Mouse (Mus musculus): ENCODE measurements at regions not wholly inside any gene's neighbourhood (a gene's known extent, or its start where the extent isn't known, plus 50 kb on each side); places are given as distances from the start of the nearest gene placed in this dataset.

- no peak overlapping the region for H3K27ac ChIP-seq (ENCODE audit: low read length)
- no peaks in the 10 kb centered on the region for H3K9me3 ChIP-seq (ENCODE audit: control insufficient read depth, low read length)
- no peaks in the 10 kb centered on the region for H3K36me3 ChIP-seq (ENCODE audit: control insufficient read depth, insufficient read depth, low read length)
- H3K4me3 ChIP-seq (ENCODE audit: low read length): no peak overlapping the region
- H3K9ac ChIP-seq (ENCODE audit: low read depth, low read length): no peak overlapping the region
- H3K27me3 ChIP-seq (replicated peaks; ENCODE audit: control insufficient read depth, insufficient read depth, low read length): no peaks in the 10 kb centered on the region
- 88% methylated on average over 2 of the region's 2 CpGs for WGBS
- ATAC-seq: no peak
- H3K4me2 ChIP-seq (ENCODE audit: low read depth, low read length): no peak overlapping the region
- H3K4me1 ChIP-seq (ENCODE audit: control insufficient read depth, insufficient read depth, low read length): no peaks in the 10 kb centered on the region
These were observed 150.5 kb upstream of the Adamts9 start for GRCm38 (mm10) chr6:93093770-93094169.

- no peaks in the 10 kb centered on the region for H3K4me1 ChIP-seq (ENCODE audit: control insufficient read depth, insufficient read depth, low read length)
- ATAC-seq: no peak
- no peak overlapping the region for H3K4me3 ChIP-seq (ENCODE audit: low read length)
- H3K9ac ChIP-seq (ENCODE audit: low read depth, low read length): no peak overlapping the region
- no peaks in the 10 kb centered on the region for H3K27me3 ChIP-seq (replicated peaks; ENCODE audit: control insufficient read depth, insufficient read depth, low read length)
- no peaks in the 10 kb centered on the region for H3K36me3 ChIP-seq (ENCODE audit: control insufficient read depth, insufficient read depth, low read length)
- H3K27ac ChIP-seq (ENCODE audit: low read length): no peak overlapping the region
- 82% methylated on average over 2 of the region's 2 CpGs for WGBS
- H3K4me2 ChIP-seq (ENCODE audit: low read depth, low read length): no peak overlapping the region
- no peaks in the 10 kb centered on the region for H3K9me3 ChIP-seq (ENCODE audit: control insufficient read depth, low read length)
These were observed 144.0 kb upstream of the Adamts9 start for GRCm38 (mm10) chr6:93087329-93087728.

DNA sequence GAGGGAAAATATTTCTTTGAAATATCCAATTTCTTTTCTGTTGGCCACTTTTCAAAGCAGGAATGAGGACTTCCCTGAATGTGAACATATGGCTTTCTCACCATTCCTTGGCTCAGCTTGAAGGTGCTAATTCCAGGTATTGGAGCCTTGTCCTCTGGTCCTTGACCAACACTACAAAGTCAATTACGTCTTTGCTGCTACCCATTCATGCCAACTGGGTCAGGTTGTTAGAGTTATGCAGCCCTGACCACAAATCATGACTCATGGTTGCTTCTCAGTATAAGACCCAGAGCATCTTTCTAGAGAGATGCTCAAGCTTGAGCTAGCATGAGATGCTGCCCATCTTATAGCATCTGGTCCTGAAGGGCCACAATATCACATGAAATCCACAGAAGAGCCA is 141.0 kb upstream of the Adamts9 start:
- H3K27ac ChIP-seq (ENCODE audit: low read length): no peak overlapping the region
- no peak overlapping the region for H3K4me3 ChIP-seq (ENCODE audit: low read length)
- H3K27me3 ChIP-seq (replicated peaks; ENCODE audit: control insufficient read depth, insufficient read depth, low read length): no peaks in the 10 kb centered on the region
- no peak overlapping the region for H3K4me2 ChIP-seq (ENCODE audit: low read depth, low read length)
- no peak for ATAC-seq
- WGBS: 93% methylated on average over 1 of the region's 1 CpGs
- no peak overlapping the region for H3K9ac ChIP-seq (ENCODE audit: low read depth, low read length)
- H3K4me1 ChIP-seq (ENCODE audit: control insufficient read depth, insufficient read depth, low read length): no peaks in the 10 kb centered on the region
- H3K9me3 ChIP-seq (ENCODE audit: control insufficient read depth, low read length): no peaks in the 10 kb centered on the region
- no peaks in the 10 kb centered on the region for H3K36me3 ChIP-seq (ENCODE audit: control insufficient read depth, insufficient read depth, low read length)

- 69% methylated on average over 6 of the region's 6 CpGs for WGBS
- no peak for ATAC-seq
- H3K9me3 ChIP-seq (ENCODE audit: control insufficient read depth, low read length): no peaks in the 10 kb centered on the region
These were observed 140.4 kb upstream of the Adamts9 start for GRCm38 (mm10) chr6:93083716-93084115.

GRCm38 (mm10) chr6:93082205-93082604 is 138.9 kb upstream of the Adamts9 start:
- peak; percentile 60 for ATAC-seq
- 36% methylated on average over 4 of the region's 4 CpGs for WGBS
- Histone ChIP-seq H3K4me1 (ENCODE audit: control insufficient read depth, insufficient read depth, low read length) (no peaks in the 10 kb centered on the region), H3K36me3 (ENCODE audit: control insufficient read depth, insufficient read depth, low read length) (no peaks in the 10 kb centered on the region), H3K9ac (ENCODE audit: low read depth, low read length) (no peak overlapping the region), H3K4me2 (ENCODE audit: low read depth, low read length) (no peak overlapping the region), H3K9me3 (ENCODE audit: control insufficient read depth, low read length) (no peaks in the 10 kb centered on the region), H3K4me3 (ENCODE audit: low read length) (no peak overlapping the region), H3K27ac (ENCODE audit: low read length) (no peak overlapping the region), H3K27me3 (replicated peaks; ENCODE audit: control insufficient read depth, insufficient read depth, low read length) (no peaks in the 10 kb centered on the region)

More at GRCm38 (mm10) chr6:93083716-93084115, 140.4 kb upstream of the Adamts9 start:
- Histone ChIP-seq H3K27ac (ENCODE audit: low read length) (no peak overlapping the region), H3K27me3 (replicated peaks; ENCODE audit: control insufficient read depth, insufficient read depth, low read length) (no peaks in the 10 kb centered on the region), H3K4me1 (ENCODE audit: control insufficient read depth, insufficient read depth, low read length) (no peaks in the 10 kb centered on the region), H3K36me3 (ENCODE audit: control insufficient read depth, insufficient read depth, low read length) (no peaks in the 10 kb centered on the region), H3K9ac (ENCODE audit: low read depth, low read length) (no peak overlapping the region), H3K4me2 (ENCODE audit: low read depth, low read length) (no peak overlapping the region), H3K4me3 (ENCODE audit: low read length) (no peak overlapping the region)

GRCm38 (mm10) chr6:93076681-93077080 is 133.4 kb upstream of the Adamts9 start:
- Histone ChIP-seq H3K9ac (ENCODE audit: low read depth, low read length) (no peak overlapping the region), H3K36me3 (ENCODE audit: control insufficient read depth, insufficient read depth, low read length) (no peaks in the 10 kb centered on the region), H3K9me3 (ENCODE audit: control insufficient read depth, low read length) (no peaks in the 10 kb centered on the region), H3K27ac (ENCODE audit: low read length) (no peak overlapping the region), H3K27me3 (replicated peaks; ENCODE audit: control insufficient read depth, insufficient read depth, low read length) (no peaks in the 10 kb centered on the region), H3K4me1 (ENCODE audit: control insufficient read depth, insufficient read depth, low read length) (no peaks in the 10 kb centered on the region), H3K4me2 (ENCODE audit: low read depth, low read length) (no peak overlapping the region), H3K4me3 (ENCODE audit: low read length) (no peak overlapping the region)
- 83% methylated on average over 1 of the region's 1 CpGs for WGBS
- no peak for ATAC-seq

DNA sequence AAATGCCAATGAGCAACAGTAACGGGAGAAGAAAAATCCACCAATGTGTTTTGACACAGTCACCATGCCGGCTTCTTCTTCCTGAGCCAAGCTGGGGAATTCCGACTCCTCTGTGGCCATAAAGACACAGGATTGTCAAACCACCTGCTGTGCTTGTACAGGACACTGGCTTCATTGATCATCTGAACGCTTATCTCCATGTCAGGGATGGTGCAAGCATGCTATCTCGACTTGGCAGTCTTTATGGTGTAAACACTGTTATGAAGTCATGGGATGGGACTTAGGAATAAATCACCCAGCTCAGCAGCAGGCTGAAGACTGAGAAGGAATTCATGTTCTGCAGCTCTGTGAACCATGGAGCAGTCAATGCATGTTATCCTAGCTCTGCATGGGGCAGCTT is 132.6 kb upstream of the Adamts9 start:
- ATAC-seq: 0 out of 2 replicates have a peak, but pooled peaks have one; percentile 38
- H3K27ac ChIP-seq (ENCODE audit: low read length): no peak overlapping the region
- WGBS: 34% methylated on average over 5 of the region's 5 CpGs

GRCm38 (mm10) chr6:93075011-93075410 is 131.7 kb upstream of the Adamts9 start:
- H3K9ac ChIP-seq (ENCODE audit: low read depth, low read length): no peak overlapping the region
- no peaks in the 10 kb centered on the region for H3K27me3 ChIP-seq (replicated peaks; ENCODE audit: control insufficient read depth, insufficient read depth, low read length)
- H3K9me3 ChIP-seq (ENCODE audit: control insufficient read depth, low read length): no peaks in the 10 kb centered on the region
- no peak for ATAC-seq
- H3K4me3 ChIP-seq (ENCODE audit: low read length): no peak overlapping the region
- H3K27ac ChIP-seq (ENCODE audit: low read length): no peak overlapping the region
- WGBS: 73% methylated on average over 4 of the region's 4 CpGs
- no peaks in the 10 kb centered on the region for H3K36me3 ChIP-seq (ENCODE audit: control insufficient read depth, insufficient read depth, low read length)
- H3K4me2 ChIP-seq (ENCODE audit: low read depth, low read length): no peak overlapping the region
- no peaks in the 10 kb centered on the region for H3K4me1 ChIP-seq (ENCODE audit: control insufficient read depth, insufficient read depth, low read length)

More for the DNA sequence above, 132.6 kb upstream of the Adamts9 start:
- Histone ChIP-seq H3K4me3 (ENCODE audit: low read length) (no peak overlapping the region), H3K36me3 (ENCODE audit: control insufficient read depth, insufficient read depth, low read length) (no peaks in the 10 kb centered on the region), H3K9ac (ENCODE audit: low read depth, low read length) (no peak overlapping the region), H3K9me3 (ENCODE audit: control insufficient read depth, low read length) (no peaks in the 10 kb centered on the region), H3K27me3 (replicated peaks; ENCODE audit: control insufficient read depth, insufficient read depth, low read length) (no peaks in the 10 kb centered on the region), H3K4me1 (ENCODE audit: control insufficient read depth, insufficient read depth, low read length) (no peaks in the 10 kb centered on the region), H3K4me2 (ENCODE audit: low read depth, low read length) (no peak overlapping the region)

GRCm38 (mm10) chr6:93070916-93071315 is 127.6 kb upstream of the Adamts9 start:
- H3K27me3 ChIP-seq (replicated peaks; ENCODE audit: control insufficient read depth, insufficient read depth, low read length): no peaks in the 10 kb centered on the region
- H3K36me3 ChIP-seq (ENCODE audit: control insufficient read depth, insufficient read depth, low read length): no peaks in the 10 kb centered on the region
- no peak overlapping the region for H3K4me3 ChIP-seq (ENCODE audit: low read length)
- ATAC-seq: no peak
- 84% methylated on average over 5 of the region's 5 CpGs for WGBS
- H3K9me3 ChIP-seq (ENCODE audit: control insufficient read depth, low read length): no peaks in the 10 kb centered on the region
- H3K4me2 ChIP-seq (ENCODE audit: low read depth, low read length): no peak overlapping the region
- no peak overlapping the region for H3K9ac ChIP-seq (ENCODE audit: low read depth, low read length)
- no peak overlapping the region for H3K27ac ChIP-seq (ENCODE audit: low read length)
- peaks cover 11% of the 10 kb centered on the region for H3K4me1 ChIP-seq (ENCODE audit: control insufficient read depth, insufficient read depth, low read length)

DNA sequence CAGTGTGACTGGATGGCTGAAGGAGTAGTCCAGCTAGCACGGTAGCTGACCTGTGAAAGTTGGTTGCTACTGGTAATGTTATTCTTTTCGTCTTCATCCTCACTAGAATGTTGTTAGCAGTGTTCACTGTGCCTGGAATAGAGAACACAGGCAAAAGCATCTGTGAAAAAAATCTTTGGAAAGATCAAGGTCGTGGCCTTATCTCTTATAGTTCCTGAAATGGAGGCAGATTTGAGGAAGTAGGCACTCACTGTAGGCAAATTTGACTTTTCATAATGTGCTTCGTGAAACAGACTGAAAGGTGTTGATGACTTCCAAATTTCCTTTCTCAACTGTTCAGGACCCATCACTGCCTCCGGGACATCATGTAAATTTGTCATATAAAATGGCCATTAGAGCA is 124.5 kb upstream of the Adamts9 start:
- H3K27ac ChIP-seq (ENCODE audit: low read length): no peak overlapping the region
- no peak overlapping the region for H3K9ac ChIP-seq (ENCODE audit: low read depth, low read length)
- WGBS: 86% methylated on average over 5 of the region's 5 CpGs
- H3K4me1 ChIP-seq (ENCODE audit: control insufficient read depth, insufficient read depth, low read length): peaks cover 12% of the 10 kb centered on the region
- H3K36me3 ChIP-seq (ENCODE audit: control insufficient read depth, insufficient read depth, low read length): no peaks in the 10 kb centered on the region
- H3K4me2 ChIP-seq (ENCODE audit: low read depth, low read length): no peak overlapping the region
- H3K4me3 ChIP-seq (ENCODE audit: low read length): no peak overlapping the region
- no peaks in the 10 kb centered on the region for H3K9me3 ChIP-seq (ENCODE audit: control insufficient read depth, low read length)
- no peaks in the 10 kb centered on the region for H3K27me3 ChIP-seq (replicated peaks; ENCODE audit: control insufficient read depth, insufficient read depth, low read length)
- no peak for ATAC-seq

All from intestine, embryonic 16.5 days (tissue).